Mouse (Mus musculus) right cerebral cortex, adult 2 months (tissue): ENCODE measurements around the gene Gorasp2.
A peak's percentile ranks its signal among the peaks of the same experiment; 100 is the strongest.

Experiments used
- DNase-seq, 2 experiments: peaks; one replicate each; pipeline ENCODE4 v3.0.0; 2021 to 2022; ENCODE audit warnings: low spot score in 2 of 2

The Gorasp2 gene

GRCm38 (mm10) chr2:70741901-70742300 is 80.5 kb downstream of the Gorasp2 start:
- no peak for DNase-seq

- no peak for DNase-seq
Measured at GRCm38 (mm10) chr2:70742588-70742987, 81.2 kb downstream of the Gorasp2 start.

GRCm38 (mm10) chr2:70751655-70752054 is 90.3 kb downstream of the Gorasp2 start:
- DNase-seq = no peak

GRCm38 (mm10) chr2:70752149-70752548 is 90.8 kb downstream of the Gorasp2 start:
- peak; percentile 31 to 38 for DNase-seq
